In the genomic region with DNA sequence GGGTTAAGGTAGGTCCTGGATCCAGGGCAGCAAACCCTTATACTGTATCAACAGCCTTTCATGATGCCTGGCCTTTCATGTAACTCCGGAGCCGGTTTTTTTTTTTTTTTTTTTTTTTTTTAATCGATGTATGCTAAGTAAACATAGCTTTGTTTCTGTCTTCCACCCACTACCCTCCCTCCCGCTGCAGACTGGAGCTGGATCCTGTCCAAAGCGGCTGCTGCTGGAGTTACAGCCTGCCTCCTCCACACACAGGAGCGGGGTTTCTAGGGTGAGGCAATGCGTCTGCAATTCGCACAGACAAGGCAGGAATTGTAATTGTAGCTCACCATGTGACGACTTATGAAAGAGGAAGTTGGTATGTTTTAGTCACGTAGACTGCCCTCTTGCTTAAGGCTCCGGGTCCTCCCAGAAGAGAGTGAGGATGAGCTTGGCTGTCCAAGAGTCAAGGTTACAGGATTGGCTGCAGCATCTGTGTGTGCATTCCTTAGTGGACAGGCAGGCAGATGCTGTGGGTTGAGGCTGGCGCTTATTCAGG, we compare ENCODE assay signal across 8 mouse cellular contexts. TPM values are rescaled to one million over a fixed set of nuclear protein-coding genes. Genes with fewer than 3 reads are reported as not detected.
A peak's percentile ranks its signal among the peaks of the same experiment; 100 is the strongest.
DNase-seq lines count a peak whose midpoint lies in the region; ATAC-seq and TF ChIP-seq lines count a peak whose summit lies in the region.

No protein-coding gene starts in this region.

- 0 out of 2 replicates have a peak, but pooled peaks have one; percentile 8 for TF ChIP-seq CTCF in liver, embryonic 14.5 days (IDR thresholded peaks at IDR 0.05; ENCODE audit: low read depth)
- peak; percentile 33; the same call in 1 of the 2 replicates for TF ChIP-seq CTCF in stomach, postnatal 0 days (IDR thresholded peaks at IDR 0.05; ENCODE audit: low read depth)

- H3K4me1 ChIP-seq in heart, embryonic 13.5 days, result peaks cover 59% of the 10 kb centered on the region
- peaks cover 42 to 50% of the 10 kb centered on the region in 2 experiments for H3K4me1 ChIP-seq in liver, embryonic 14.5 days (replicated peaks; ENCODE audit: control insufficient read depth in 2 of 2, insufficient read depth in 2 of 2, low read length in 1 of 2)
- H3K4me1 ChIP-seq in stomach, postnatal 0 days (replicated peaks; ENCODE audit: control insufficient read depth, insufficient read depth), result peaks cover 10% of the 10 kb centered on the region

- peak; percentile 90 for DNase-seq in A20 (ENCODE audit: low read depth, low spot score)
- DNase-seq in adrenal gland, postnatal 36 days, result peak; percentile 89 to 91
- peak; percentile 96 for DNase-seq in fibroblast of lung, adult 2 months (ENCODE audit: low read depth)
- DNase-seq in kidney, postnatal 10 days, result peak; percentile 94
- peak in 1 of 3 experiments; percentile 64 for DNase-seq in liver, embryonic 14.5 days (ENCODE audit: low read depth in 3 of 3, low spot score in 3 of 3)
- DNase-seq in neural tube, embryonic 10.5 days (ENCODE audit: extremely low spot score, low spot score), result peak; percentile 68
- peak; percentile 97 for DNase-seq in stomach, postnatal 0 days (ENCODE audit: low spot score)

- H3K36me3 ChIP-seq in heart, embryonic 13.5 days, result peaks cover 12% of the 10 kb centered on the region
- H3K36me3 ChIP-seq in liver, embryonic 14.5 days (replicated peaks; ENCODE audit: control insufficient read depth, insufficient read depth, low read depth), result no peaks in the 10 kb centered on the region; the same call in 1 of the 2 replicates
- H3K36me3 ChIP-seq in stomach, postnatal 0 days (ENCODE audit: control insufficient read depth, insufficient read depth, low read length), result peaks cover 11% of the 10 kb centered on the region; the same call in 1 of the 2 replicates

- peak overlapping the region; percentile 79 for H3K4me3 ChIP-seq in heart, embryonic 13.5 days
- no peak overlapping the region for H3K4me3 ChIP-seq in liver, embryonic 14.5 days (ENCODE audit: insufficient read depth in 1 of 2, low read depth in 2 of 2, low read length in 2 of 2)
- H3K4me3 ChIP-seq in stomach, postnatal 0 days (ENCODE audit: low read depth, low read length), result no peak overlapping the region; the same call in 1 of the 2 replicates

- H3K27ac ChIP-seq in heart, embryonic 13.5 days (replicated peaks), result peak overlapping the region; percentile 100
- peak overlapping the region; percentile 74 for H3K27ac ChIP-seq in liver, embryonic 14.5 days
- H3K27ac ChIP-seq in stomach, postnatal 0 days (replicated peaks), result peak overlapping the region; percentile 100

- WGBS in heart, embryonic 13.5 days, result 7% methylated on average over 12 of the region's 12 CpGs
- WGBS in liver, embryonic 14.5 days (ENCODE audit: insufficient replicate concordance), result 9% methylated on average over 12 of the region's 12 CpGs
- WGBS in stomach, postnatal 0 days, result under 1% methylated on average over 12 of the region's 12 CpGs

- peak; percentile 30; the same call in 1 of the 2 replicates for TF ChIP-seq EP300 in liver, embryonic 14.5 days (IDR thresholded peaks at IDR 0.05; ENCODE audit: low read depth)
- peak; percentile 65 for TF ChIP-seq EP300 in stomach, postnatal 0 days (optimal IDR thresholded peaks at IDR 0.05)

- no peaks in the 10 kb centered on the region for H3K9me3 ChIP-seq in heart, embryonic 13.5 days
- no peaks in the 10 kb centered on the region for H3K9me3 ChIP-seq in liver, embryonic 14.5 days (ENCODE audit: control insufficient read depth, low read length)
- no peaks in the 10 kb centered on the region for H3K9me3 ChIP-seq in stomach, postnatal 0 days (ENCODE audit: control insufficient read depth, low read length)

- no peaks in the 10 kb centered on the region for H3K27me3 ChIP-seq in heart, embryonic 13.5 days (replicated peaks)
- no peaks in the 10 kb centered on the region for H3K27me3 ChIP-seq in liver, embryonic 14.5 days (ENCODE audit: control insufficient read depth, insufficient read depth, low read length)
- H3K27me3 ChIP-seq in stomach, postnatal 0 days (ENCODE audit: control insufficient read depth, insufficient read depth, low read length), result no peaks in the 10 kb centered on the region

- H3K4me2 ChIP-seq in heart, embryonic 13.5 days, result peak overlapping the region; percentile 86
- H3K4me2 ChIP-seq in liver, embryonic 14.5 days (ENCODE audit: low read depth), result peak overlapping the region; percentile 89
- peak overlapping the region; percentile 91; the same call in 1 of the 2 replicates for H3K4me2 ChIP-seq in stomach, postnatal 0 days (replicated peaks; ENCODE audit: low read depth)

- no peak for ATAC-seq in heart, embryonic 13.5 days (ENCODE audit: extremely low read depth, insufficient number of reproducible peaks, low FRiP score, low TSS enrichment)
- no peak for ATAC-seq in liver, embryonic 14.5 days (ENCODE audit: insufficient read depth)
- peak; percentile 70 for ATAC-seq in stomach, postnatal 0 days (ENCODE audit: low FRiP score, low TSS enrichment)

- H3K9ac ChIP-seq in heart, embryonic 13.5 days, result peak overlapping the region; percentile 100
- H3K9ac ChIP-seq in liver, embryonic 14.5 days (replicated peaks), result no peak overlapping the region
- H3K9ac ChIP-seq in stomach, postnatal 0 days (ENCODE audit: low read length), result peak overlapping the region; percentile 24; the same call in 1 of the 2 replicates

RNA-seq across cellular contexts. Expression of gene Irf2bp2, which starts 2.4 kb away (rescaled TPM):
- total RNA-seq in adrenal gland, postnatal 36 days (2021), result 100 to 1,000 TPM in 1 of 2 experiments, 10 to 100 TPM in 1; 89.7 to 114 TPM
- 6.5 and 7.5 TPM in 2 replicates for polyA plus RNA-seq in heart, embryonic 13.5 days (2015; fragmentation: Nextera tagmentation; extraction: Ambion mirVana)
- polyA plus RNA-seq in liver, embryonic 14.5 days (2012; rRNA removed), result 10.9 and 11.5 TPM in 2 replicates
- 2.8 and 3.2 TPM in 2 replicates for polyA plus RNA-seq in liver, embryonic 14.5 days (2014; fragmentation: Nextera tagmentation; extraction: Ambion mirVana)
- polyA plus RNA-seq in stomach, postnatal 0 days (2015; fragmentation: Nextera tagmentation; extraction: Ambion mirVana), result 10.1 and 10.2 TPM in 2 replicates
